Mouse (Mus musculus) frontal cortex, postnatal 14 days (tissue): ENCODE data around the gene Arhgap8.
"Not testable (repeated sequence)": the region's sequence is repeated elsewhere in the genome, so short reads cannot be mapped to it uniquely, and the experiment has no call there.

Source experiments
- DNase-seq, 2 experiments: peaks; one replicate each; pipeline ENCODE4 v3.0.0; 2022; ENCODE audit warnings: low spot score in 2 of 2

Gene Arhgap8

GRCm38 (mm10) chr15:84732425-84732749 is 12.5 kb downstream of the Arhgap8 start:
- DNase-seq, result no peak

- no peak for DNase-seq
These were observed 16.6 kb downstream of the Arhgap8 start for GRCm38 (mm10) chr15:84736346-84736993.

GRCm38 (mm10) chr15:84736994-84737346 is 17.1 kb downstream of the Arhgap8 start:
- no peak for DNase-seq

GRCm38 (mm10) chr15:84738246-84738645 is 18.4 kb downstream of the Arhgap8 start:
- DNase-seq, result no peak

- no peak for DNase-seq
These were observed 21.7 kb downstream of the Arhgap8 start for GRCm38 (mm10) chr15:84741573-84741972.

- no peak for DNase-seq
These were observed 23.5 kb downstream of the Arhgap8 start for GRCm38 (mm10) chr15:84743347-84743746.

GRCm38 (mm10) chr15:84744308-84744707 is 24.5 kb downstream of the Arhgap8 start:
- no peak for DNase-seq

GRCm38 (mm10) chr15:84745831-84746230 is 26.0 kb downstream of the Arhgap8 start:
- DNase-seq, result no peak

GRCm38 (mm10) chr15:84754987-84755386 is 35.1 kb downstream of the Arhgap8 start:
- DNase-seq, result peak; percentile 55 to 75

- DNase-seq, result peak in 1 of 2 experiments; percentile 31
These were observed 36.6 kb downstream of the Arhgap8 start for GRCm38 (mm10) chr15:84756426-84756825.

GRCm38 (mm10) chr15:84758493-84758892 is 38.6 kb downstream of the Arhgap8 start:
- no peak for DNase-seq

- DNase-seq, result no peak
These were observed 43.0 kb downstream of the Arhgap8 start for GRCm38 (mm10) chr15:84762712-84763422.

- DNase-seq, result no peak
These were observed 43.6 kb downstream of the Arhgap8 start for GRCm38 (mm10) chr15:84763423-84763812.

- no peak for DNase-seq
These were observed 46.8 kb downstream of the Arhgap8 start for GRCm38 (mm10) chr15:84766621-84767020.

GRCm38 (mm10) chr15:84768531-84768930 is 48.7 kb downstream of the Arhgap8 start:
- not testable (repeated sequence) for DNase-seq

GRCm38 (mm10) chr15:84769641-84770341 is 49.9 kb downstream of the Arhgap8 start:
- DNase-seq, result no peak

GRCm38 (mm10) chr15:84772191-84773111 is 52.6 kb downstream of the Arhgap8 start:
- no peak for DNase-seq

GRCm38 (mm10) chr15:84775421-84776174 is 55.7 kb downstream of the Arhgap8 start:
- no peak for DNase-seq

- no peak for DNase-seq
These were observed 58.7 kb downstream of the Arhgap8 start for GRCm38 (mm10) chr15:84778587-84778986.

- DNase-seq, result no peak
These were observed 65.0 kb downstream of the Arhgap8 start for GRCm38 (mm10) chr15:84784812-84785211.

GRCm38 (mm10) chr15:84787161-84787560 is 67.3 kb downstream of the Arhgap8 start:
- DNase-seq, result no peak
